Comparison of ENCODE assay signal across 9 mouse cellular contexts in the genomic region with DNA sequence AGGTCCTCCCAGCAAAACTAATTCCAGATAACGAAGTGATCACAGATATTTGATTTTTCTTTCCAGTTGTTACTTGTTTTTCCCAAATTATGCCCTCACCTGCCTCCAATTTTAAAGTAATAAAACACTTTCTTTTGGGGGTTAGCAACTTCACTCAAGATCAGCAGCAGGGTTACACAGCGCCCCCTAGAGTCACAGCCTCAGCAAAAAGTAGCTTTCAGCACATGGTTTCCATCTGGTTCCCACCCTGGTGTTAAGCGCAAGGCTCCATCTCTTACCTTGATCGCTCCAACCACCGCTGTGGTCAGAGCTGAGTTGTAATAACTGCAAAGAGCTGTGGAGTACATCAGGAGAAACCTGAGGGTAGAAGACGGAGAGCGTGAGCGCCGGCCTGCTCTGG. TPM values are rescaled to one million over a fixed set of nuclear protein-coding genes. Genes with fewer than 3 reads are reported as not detected.
DNase-seq lines count a peak whose midpoint lies in the region; ATAC-seq and TF ChIP-seq lines count a peak whose summit lies in the region.
"Had no signal": no experiment of that assay in that cellular context is flagged by ENCODE, and none has a peak within 500 bp of the region (broad histone marks: within the 10 kb centered on the region; RNA-seq: fewer than 3 reads in every experiment).

No protein-coding gene starts in this region.

- H3K27ac ChIP-seq in liver, embryonic 12.5 days: no peak overlapping the region
- no peak overlapping the region for H3K27ac ChIP-seq in bone marrow, adult 2 months (ENCODE audit: control insufficient read depth, insufficient read depth, low read depth, low read length, poor library complexity)
- H3K27ac ChIP-seq in forebrain, embryonic 15.5 days (replicated peaks): no peak overlapping the region

- no peaks in the 10 kb centered on the region for H3K9me3 ChIP-seq in liver, embryonic 12.5 days (replicated peaks)
- no peaks in the 10 kb centered on the region for H3K9me3 ChIP-seq in forebrain, embryonic 15.5 days

- no peak overlapping the region for H3K4me3 ChIP-seq in liver, embryonic 12.5 days
- no peak overlapping the region for H3K4me3 ChIP-seq in bone marrow, adult 2 months (replicated peaks; ENCODE audit: control insufficient read depth, low read depth, low read length)
- no peak overlapping the region for H3K4me3 ChIP-seq in forebrain, embryonic 15.5 days
- H3K4me3 ChIP-seq: myocyte had no signal

- no peak overlapping the region for H3K4me2 ChIP-seq in liver, embryonic 12.5 days
- H3K4me2 ChIP-seq in forebrain, embryonic 15.5 days (replicated peaks): no peak overlapping the region

- no peaks in the 10 kb centered on the region for H3K36me3 ChIP-seq in liver, embryonic 12.5 days
- no peaks in the 10 kb centered on the region for H3K36me3 ChIP-seq in forebrain, embryonic 15.5 days

- 63% methylated on average over 9 of the region's 9 CpGs for WGBS in liver, embryonic 12.5 days (ENCODE audit: insufficient replicate concordance)
- WGBS in bone marrow, adult 2 months: 82% methylated on average over 9 of the region's 9 CpGs
- WGBS in forebrain, embryonic 15.5 days: 78% methylated on average over 9 of the region's 9 CpGs

- no peak for ATAC-seq in liver, embryonic 12.5 days
- ATAC-seq in forebrain, embryonic 15.5 days (replicated peaks): no peak

- no peaks in the 10 kb centered on the region for H3K4me1 ChIP-seq in liver, embryonic 12.5 days
- H3K4me1 ChIP-seq in bone marrow, adult 2 months (ENCODE audit: control insufficient read depth, insufficient read depth, low read length): no peaks in the 10 kb centered on the region
- no peaks in the 10 kb centered on the region for H3K4me1 ChIP-seq in forebrain, embryonic 15.5 days

- TF ChIP-seq POLR2A in bone marrow, adult 2 months (IDR thresholded peaks at IDR 0.05; ENCODE audit: borderline replicate concordance, control insufficient read depth, low read depth, low read length): no peak

- H3K9ac ChIP-seq in liver, embryonic 12.5 days: no peak overlapping the region
- H3K9ac ChIP-seq in forebrain, embryonic 15.5 days (replicated peaks): no peak overlapping the region

- peak; percentile 58 for TF ChIP-seq CTCF in bone marrow, adult 2 months (IDR thresholded peaks at IDR 0.05; ENCODE audit: control insufficient read depth, insufficient read depth, low read length)

- DNase-seq in embryo, embryonic 10 days (ENCODE audit: low spot score): peak; percentile 65
- DNase-seq in embryo, embryonic 9.5 days (ENCODE audit: extremely low spot score): no peak
- DNase-seq in liver: peak; percentile 50
- peak; percentile 51 for DNase-seq in lung, postnatal 36 days
- no peak for DNase-seq in right cerebral cortex, postnatal 10 days (ENCODE audit: low spot score in 2 of 2)

- no peaks in the 10 kb centered on the region for H3K27me3 ChIP-seq in liver, embryonic 12.5 days (replicated peaks)
- H3K27me3 ChIP-seq in forebrain, embryonic 15.5 days: no peaks in the 10 kb centered on the region

RNA-seq across cellular contexts. Expression of gene Hsd17b3, which starts 10.0 kb away (rescaled TPM):
- not detected in 2 replicates for polyA plus RNA-seq in liver, embryonic 12.5 days (2016; fragmentation: Nextera tagmentation; extraction: Ambion mirVana)
- polyA plus RNA-seq in bone marrow, adult 2 months (2011; ENCODE audit: insufficient read depth, insufficient read length, low replicate concordance, missing spikeins): not detected in 2 replicates
- polyA plus RNA-seq in forebrain, embryonic 15.5 days (2015; fragmentation: Nextera tagmentation; extraction: Ambion mirVana): not detected in 2 replicates
- polyA plus RNA-seq: myocyte had no signal

RNA-seq across cellular contexts. Expression of gene Slc35d2, which starts 30.2 kb away (rescaled TPM):
- 3.0 and 3.6 TPM in 2 replicates for polyA plus RNA-seq in liver, embryonic 12.5 days (2016; fragmentation: Nextera tagmentation; extraction: Ambion mirVana)
- polyA plus RNA-seq in bone marrow, adult 2 months (2011; ENCODE audit: insufficient read depth, insufficient read length, low replicate concordance, missing spikeins): 3.1 and 11.7 TPM in 2 replicates
- 0.37 and 1.2 TPM in 2 replicates for polyA plus RNA-seq in forebrain, embryonic 15.5 days (2015; fragmentation: Nextera tagmentation; extraction: Ambion mirVana)

RNA-seq across cellular contexts. Expression of gene Zfp367, which starts 54.0 kb away (rescaled TPM):
- 26.1 and 27.2 TPM in 2 replicates for polyA plus RNA-seq in liver, embryonic 12.5 days (2016; fragmentation: Nextera tagmentation; extraction: Ambion mirVana)
- polyA plus RNA-seq in bone marrow, adult 2 months (2011; ENCODE audit: insufficient read depth, insufficient read length, low replicate concordance, missing spikeins): 19.3 and 24.3 TPM in 2 replicates
- 12.7 and 14.4 TPM in 2 replicates for polyA plus RNA-seq in forebrain, embryonic 15.5 days (2015; fragmentation: Nextera tagmentation; extraction: Ambion mirVana)

Comparison
In these comparisons a context has a peak if more than half of its experiments do, and no peak if none do; other contexts are left out.
1. DNase-seq: peak in embryo, embryonic 10 days (single experiment), liver (single experiment) and lung, postnatal 36 days (single experiment); none in embryo, embryonic 9.5 days (single experiment) and right cerebral cortex, postnatal 10 days (0 of 2).